Mouse (Mus musculus): ENCODE results near the gene Vsnl1.
A peak's percentile ranks its signal among the peaks of the same experiment; 100 is the strongest.

Vsnl1 gene

GRCm38 (mm10) chr12:11384754-11385153 lies 51.7 kb downstream of the Vsnl1 start:
- no peak for DNase-seq (ENCODE audit: low spot score in 2 of 2)

GRCm38 (mm10) chr12:11379396-11379795 lies 57.0 kb downstream of the Vsnl1 start:
- DNase-seq (ENCODE audit: low spot score in 2 of 2), result no peak

GRCm38 (mm10) chr12:11370056-11370455 lies 66.4 kb downstream of the Vsnl1 start:
- no peak for DNase-seq (ENCODE audit: low spot score in 2 of 2)

- no peak for DNase-seq (ENCODE audit: low spot score in 2 of 2)
Observed at GRCm38 (mm10) chr12:11367099-11367765, 69.2 kb downstream of the Vsnl1 start.

- DNase-seq (ENCODE audit: low spot score in 2 of 2), result no peak
Observed at GRCm38 (mm10) chr12:11364870-11365269, 71.5 kb downstream of the Vsnl1 start.

- no peak for DNase-seq (ENCODE audit: low spot score in 2 of 2)
Observed at GRCm38 (mm10) chr12:11362435-11362834, 74.0 kb downstream of the Vsnl1 start.

- peak in 1 of 2 experiments; percentile 46 for DNase-seq (ENCODE audit: low spot score in 2 of 2)
Observed at GRCm38 (mm10) chr12:11350895-11351294, 85.5 kb downstream of the Vsnl1 start.

- no peak for DNase-seq (ENCODE audit: low spot score in 2 of 2)
Observed at GRCm38 (mm10) chr12:11349870-11350269, 86.5 kb downstream of the Vsnl1 start.

GRCm38 (mm10) chr12:11348423-11348822 lies 88.0 kb downstream of the Vsnl1 start:
- no peak for DNase-seq (ENCODE audit: low spot score in 2 of 2)

GRCm38 (mm10) chr12:11345963-11346362 lies 90.5 kb downstream of the Vsnl1 start:
- DNase-seq (ENCODE audit: low spot score in 2 of 2), result no peak

- no peak for DNase-seq (ENCODE audit: low spot score in 2 of 2)
Observed at GRCm38 (mm10) chr12:11342020-11342600, 94.3 kb downstream of the Vsnl1 start.

- no peak for DNase-seq (ENCODE audit: low spot score in 2 of 2)
Observed at GRCm38 (mm10) chr12:11338251-11338650, 98.2 kb downstream of the Vsnl1 start.

- DNase-seq (ENCODE audit: low spot score in 2 of 2), result peak in 1 of 2 experiments; percentile 23
Observed at GRCm38 (mm10) chr12:11336845-11337244, 99.6 kb downstream of the Vsnl1 start.

GRCm38 (mm10) chr12:11326483-11326882 lies 109.9 kb downstream of the Vsnl1 start:
- DNase-seq (ENCODE audit: low spot score in 2 of 2), result no peak

GRCm38 (mm10) chr12:11324480-11324879 lies 111.9 kb downstream of the Vsnl1 start:
- no peak for DNase-seq (ENCODE audit: low spot score in 2 of 2)

- no peak for DNase-seq (ENCODE audit: low spot score in 2 of 2)
Observed at GRCm38 (mm10) chr12:11317671-11318070, 118.7 kb downstream of the Vsnl1 start.

GRCm38 (mm10) chr12:11313840-11314239 lies 122.6 kb downstream of the Vsnl1 start:
- no peak for DNase-seq (ENCODE audit: low spot score in 2 of 2)

- no peak for DNase-seq (ENCODE audit: low spot score in 2 of 2)
Observed at GRCm38 (mm10) chr12:11311106-11311505, 125.3 kb downstream of the Vsnl1 start.

- no peak for DNase-seq (ENCODE audit: low spot score in 2 of 2)
Observed at GRCm38 (mm10) chr12:11306753-11307645, 129.4 kb downstream of the Vsnl1 start.

GRCm38 (mm10) chr12:11300858-11301257 lies 135.6 kb downstream of the Vsnl1 start:
- no peak for DNase-seq (ENCODE audit: low spot score in 2 of 2)

GRCm38 (mm10) chr12:11286382-11286781 lies 150.0 kb downstream of the Vsnl1 start:
- DNase-seq (ENCODE audit: low spot score in 2 of 2), result no peak

- no peak for DNase-seq (ENCODE audit: low spot score in 2 of 2)
Observed at GRCm38 (mm10) chr12:11281584-11281983, 154.8 kb downstream of the Vsnl1 start.

GRCm38 (mm10) chr12:11279886-11280285 lies 156.5 kb downstream of the Vsnl1 start:
- no peak for DNase-seq (ENCODE audit: low spot score in 2 of 2)

Data from thymus, postnatal 10 days (tissue).